Mouse (Mus musculus) liver, postnatal 0 days (tissue): ENCODE measurements around the gene Fbxl13.

Source experiments
- CTCF ChIP-seq: sonication (generic); IDR thresholded peaks from 2 replicates; pipeline ENCODE4 v1.5.1; 2016; ENCODE audit warnings: antibody characterized with exemption, low read depth
- EP300 ChIP-seq: IDR thresholded peaks from 2 replicates; pipeline ENCODE4 v1.6.1; 2016; ENCODE audit warnings: antibody characterized with exemption, low read depth, mild to moderate bottlenecking

DNA sequence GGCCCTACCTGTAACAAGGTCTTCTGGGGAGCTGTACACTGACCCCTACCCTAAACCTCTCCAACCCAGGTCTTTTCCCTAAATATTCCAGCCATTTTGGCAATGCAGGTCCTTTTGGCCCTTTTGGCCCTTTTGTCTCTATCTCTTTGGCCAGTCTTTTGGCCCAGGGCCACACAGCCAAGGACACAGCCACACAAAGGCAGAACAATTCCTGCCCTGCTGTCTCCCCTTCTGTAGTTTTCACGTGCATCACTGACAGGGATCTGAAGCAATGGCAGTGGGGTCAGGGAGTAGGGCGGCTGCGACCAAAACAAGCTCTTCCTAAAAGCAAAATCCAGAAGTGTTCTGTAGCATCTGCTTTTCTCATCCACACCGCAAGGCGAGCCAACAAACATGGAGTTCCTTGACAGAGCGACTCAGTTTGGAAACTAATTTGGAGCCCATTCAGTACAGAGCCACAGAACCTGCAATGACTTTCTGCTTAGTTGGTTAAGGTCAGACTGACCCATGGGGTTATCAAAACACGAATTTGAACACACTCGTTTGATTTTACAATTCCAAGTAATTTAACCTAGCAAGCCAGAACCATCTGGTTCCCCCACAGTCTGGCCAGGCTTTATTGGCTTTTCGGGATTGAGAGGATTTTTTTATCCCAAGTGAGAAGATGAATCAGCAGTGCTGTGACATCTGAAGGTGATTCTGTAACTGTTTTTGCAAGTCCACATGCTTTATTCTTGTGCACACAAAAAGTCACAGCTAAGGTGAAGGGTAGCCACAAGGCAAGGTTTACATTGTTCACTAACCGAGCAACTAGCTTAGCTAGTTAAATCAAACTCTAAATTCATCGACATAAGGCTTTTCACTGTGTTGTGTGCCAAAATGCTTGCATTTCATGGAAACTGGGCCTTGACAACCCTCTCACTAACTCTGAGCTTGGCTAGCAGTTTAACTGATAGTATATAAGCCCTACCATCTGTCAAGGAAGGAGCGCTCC, 36.8 kb downstream of the Fbxl13 start:
- TF ChIP-seq CTCF (no peak), EP300 (no peak)
